Mouse (Mus musculus) cerebellum, adult 2 months (tissue): ENCODE data around the gene Nup62.

Experiments
- CTCF ChIP-seq: fragments of 200-500 bp; IDR thresholded peaks from 2 replicates; pipeline ENCODE4 v1.5.1; 2011; ENCODE audit warnings: low read depth, mild to moderate bottlenecking, control low read depth, low read length, moderate library complexity, borderline replicate concordance; ENCODE audit not compliant: insufficient read depth
- POLR2A ChIP-seq: fragments of 200-500 bp; IDR thresholded peaks from 2 replicates; pipeline ENCODE4 v1.6.1; 2011; ENCODE audit warnings: low read length, control low read depth, borderline replicate concordance; ENCODE audit not compliant: insufficient read depth

- no peak for TF ChIP-seq POLR2A
- no peak for TF ChIP-seq CTCF
Measured at GRCm38 (mm10) chr7:44846804-44847203, 30.9 kb downstream of the Nup62 start.
